Mouse (Mus musculus): ENCODE results near the gene 1700025F22Rik. TPM values are rescaled to one million over a fixed set of nuclear protein-coding genes. Genes with fewer than 3 reads are reported as not detected.
A peak's percentile ranks its signal among the peaks of the same experiment; 100 is the strongest.
"Not testable (repeated sequence)": the region's sequence is repeated elsewhere in the genome, so short reads cannot be mapped to it uniquely, and the experiment has no call there.

Gene 1700025F22Rik
- not detected in 2 replicates for polyA plus RNA-seq (2014; fragmentation: Nextera tagmentation; extraction: Ambion mirVana)

- Histone ChIP-seq H3K9me3 (ENCODE audit: low read depth, low read length) (no peaks in the 10 kb centered on the region), H3K27me3 (ENCODE audit: insufficient read depth, low read length) (no peaks in the 10 kb centered on the region; the same call in 1 of the 2 replicates), H3K4me1 (ENCODE audit: insufficient read depth) (no peaks in the 10 kb centered on the region), H3K4me3 (ENCODE audit: low read depth, low read length) (no peak within 1 kb of the TSS), H3K9ac (no peak within 1 kb of the TSS), H3K4me2 (no peak within 1 kb of the TSS), H3K36me3 (ENCODE audit: insufficient read depth) (no peaks in the 10 kb centered on the region), H3K27ac (ENCODE audit: low read depth) (no peak within 1 kb of the TSS)
- peak; percentile 6 for DNase-seq
- peak; percentile 39 for TF ChIP-seq CTCF (IDR thresholded peaks at IDR 0.05; ENCODE audit: low read depth)
- WGBS: 28% methylated on average over 10 of the region's 10 CpGs
- no peak for ATAC-seq (ENCODE audit: insufficient read depth)
Observed at GRCm38 (mm10) chr19:11165172-11165571, at the start of gene 1700025F22Rik. 1700025F22Rik (minus strand) TSS chr19:11165320.

GRCm38 (mm10) chr19:11196546-11196945 is 31.4 kb upstream of the 1700025F22Rik start, which contains the start of gene Ms4a13:
Ms4a13 (minus strand) TSS chr19:11196737.
- H3K9me3 ChIP-seq (ENCODE audit: low read depth, low read length): no peaks in the 10 kb centered on the region
- DNase-seq (no peak), ATAC-seq (ENCODE audit: insufficient read depth) (no peak)
- H3K4me1 ChIP-seq (ENCODE audit: insufficient read depth): no peaks in the 10 kb centered on the region
- no peak within 1 kb of the TSS for H3K4me3 ChIP-seq (ENCODE audit: low read depth, low read length)
- no peak within 1 kb of the TSS for H3K9ac ChIP-seq
- no peaks in the 10 kb centered on the region for H3K36me3 ChIP-seq (ENCODE audit: insufficient read depth)
- H3K4me2 ChIP-seq: no peak within 1 kb of the TSS
- no peak for TF ChIP-seq CTCF (IDR thresholded peaks at IDR 0.05; ENCODE audit: low read depth)
- 66% methylated on average over 12 of the region's 12 CpGs for WGBS
- no peak within 1 kb of the TSS for H3K27ac ChIP-seq (ENCODE audit: low read depth)
- H3K27me3 ChIP-seq (ENCODE audit: insufficient read depth, low read length): no peaks in the 10 kb centered on the region

GRCm38 (mm10) chr19:11192552-11192951 is 27.4 kb upstream of the 1700025F22Rik start:
- WGBS: 44% methylated on average over 1 of the region's 1 CpGs
- no peak overlapping the region for H3K4me3 ChIP-seq (ENCODE audit: low read depth, low read length)
- H3K27me3 ChIP-seq (ENCODE audit: insufficient read depth, low read length): no peaks in the 10 kb centered on the region
- DNase-seq: no peak
- H3K4me1 ChIP-seq (ENCODE audit: insufficient read depth): no peaks in the 10 kb centered on the region
- H3K36me3 ChIP-seq (ENCODE audit: insufficient read depth): no peaks in the 10 kb centered on the region
- no peaks in the 10 kb centered on the region for H3K9me3 ChIP-seq (ENCODE audit: low read depth, low read length)
- ATAC-seq (ENCODE audit: insufficient read depth): no peak
- TF ChIP-seq CTCF (IDR thresholded peaks at IDR 0.05; ENCODE audit: low read depth): no peak
- no peak overlapping the region for H3K9ac ChIP-seq
- no peak overlapping the region for H3K4me2 ChIP-seq
- H3K27ac ChIP-seq (ENCODE audit: low read depth): no peak overlapping the region

- DNase-seq: peak; percentile 7
- TF ChIP-seq CTCF (IDR thresholded peaks at IDR 0.05; ENCODE audit: low read depth): peak; percentile 20; the same call in 1 of the 2 replicates
- 17% methylated on average over 5 of the region's 5 CpGs for WGBS
Observed at GRCm38 (mm10) chr19:11184121-11184520, 19.0 kb upstream of the 1700025F22Rik start.

GRCm38 (mm10) chr19:11177464-11177863 is 12.3 kb upstream of the 1700025F22Rik start:
- Histone ChIP-seq H3K4me3 (ENCODE audit: low read depth, low read length) (no peak overlapping the region), H3K27ac (ENCODE audit: low read depth) (no peak overlapping the region), H3K4me1 (ENCODE audit: insufficient read depth) (no peaks in the 10 kb centered on the region), H3K36me3 (ENCODE audit: insufficient read depth) (no peaks in the 10 kb centered on the region), H3K9me3 (ENCODE audit: low read depth, low read length) (no peaks in the 10 kb centered on the region), H3K9ac (no peak overlapping the region), H3K4me2 (no peak overlapping the region), H3K27me3 (ENCODE audit: insufficient read depth, low read length) (no peaks in the 10 kb centered on the region)
- DNase-seq: no peak
- no peak for TF ChIP-seq CTCF (IDR thresholded peaks at IDR 0.05; ENCODE audit: low read depth)
- 65% methylated on average over 2 of the region's 2 CpGs for WGBS
- no peak for ATAC-seq (ENCODE audit: insufficient read depth)

More at GRCm38 (mm10) chr19:11184121-11184520, 19.0 kb upstream of the 1700025F22Rik start:
- H3K9ac ChIP-seq: no peak overlapping the region
- H3K36me3 ChIP-seq (ENCODE audit: insufficient read depth): no peaks in the 10 kb centered on the region
- H3K27ac ChIP-seq (ENCODE audit: low read depth): no peak overlapping the region
- no peak overlapping the region for H3K4me3 ChIP-seq (ENCODE audit: low read depth, low read length)
- ATAC-seq (ENCODE audit: insufficient read depth): no peak
- no peaks in the 10 kb centered on the region for H3K9me3 ChIP-seq (ENCODE audit: low read depth, low read length)
- H3K27me3 ChIP-seq (ENCODE audit: insufficient read depth, low read length): no peaks in the 10 kb centered on the region
- no peaks in the 10 kb centered on the region for H3K4me1 ChIP-seq (ENCODE audit: insufficient read depth)
- H3K4me2 ChIP-seq: no peak overlapping the region

GRCm38 (mm10) chr19:11157890-11158289 is 7.2 kb downstream of the 1700025F22Rik start:
- H3K9me3 ChIP-seq (ENCODE audit: low read depth, low read length); H3K27me3 ChIP-seq (ENCODE audit: insufficient read depth, low read length); H3K4me1 ChIP-seq (ENCODE audit: insufficient read depth); H3K27ac ChIP-seq (ENCODE audit: low read depth); H3K4me3 ChIP-seq (ENCODE audit: low read depth, low read length); H3K9ac ChIP-seq; ATAC-seq (ENCODE audit: insufficient read depth); H3K36me3 ChIP-seq (ENCODE audit: insufficient read depth); H3K4me2 ChIP-seq; DNase-seq: not testable (repeated sequence)
- 80% methylated on average over 6 of the region's 6 CpGs for WGBS

GRCm38 (mm10) chr19:11135336-11135735 is 29.8 kb downstream of the 1700025F22Rik start:
- H3K9me3 ChIP-seq (ENCODE audit: low read depth, low read length): no peaks in the 10 kb centered on the region
- H3K36me3 ChIP-seq (ENCODE audit: insufficient read depth): no peaks in the 10 kb centered on the region
- H3K4me2 ChIP-seq: no peak overlapping the region
- no peak for ATAC-seq (ENCODE audit: insufficient read depth)
- no peak for DNase-seq
- no peak overlapping the region for H3K4me3 ChIP-seq (ENCODE audit: low read depth, low read length)
- no peak for TF ChIP-seq CTCF (IDR thresholded peaks at IDR 0.05; ENCODE audit: low read depth)
- H3K27ac ChIP-seq (ENCODE audit: low read depth): no peak overlapping the region
- H3K9ac ChIP-seq: no peak overlapping the region
- no peaks in the 10 kb centered on the region for H3K4me1 ChIP-seq (ENCODE audit: insufficient read depth)
- 67% methylated on average over 4 of the region's 4 CpGs for WGBS
- no peaks in the 10 kb centered on the region for H3K27me3 ChIP-seq (ENCODE audit: insufficient read depth, low read length)

- Histone ChIP-seq H3K9me3 (ENCODE audit: low read depth, low read length) (no peaks in the 10 kb centered on the region), H3K27ac (ENCODE audit: low read depth) (no peak overlapping the region), H3K36me3 (ENCODE audit: insufficient read depth) (no peaks in the 10 kb centered on the region), H3K4me3 (ENCODE audit: low read depth, low read length) (no peak overlapping the region), H3K4me2 (no peak overlapping the region), H3K27me3 (ENCODE audit: insufficient read depth, low read length) (no peaks in the 10 kb centered on the region), H3K9ac (no peak overlapping the region), H3K4me1 (ENCODE audit: insufficient read depth) (no peaks in the 10 kb centered on the region)
- DNase-seq (no peak), ATAC-seq (ENCODE audit: insufficient read depth) (no peak)
- 90% methylated on average over 2 of the region's 2 CpGs for WGBS
- no peak for TF ChIP-seq CTCF (IDR thresholded peaks at IDR 0.05; ENCODE audit: low read depth)
Observed at GRCm38 (mm10) chr19:11134852-11135251, 30.3 kb downstream of the 1700025F22Rik start.

GRCm38 (mm10) chr19:11130776-11131175 is 34.3 kb downstream of the 1700025F22Rik start, which contains the start of gene 1700017D01Rik:
1700017D01Rik (minus strand) TSS chr19:11130876.
- H3K4me2 ChIP-seq; H3K9ac ChIP-seq; ATAC-seq (ENCODE audit: insufficient read depth); H3K27me3 ChIP-seq (ENCODE audit: insufficient read depth, low read length); H3K4me3 ChIP-seq (ENCODE audit: low read depth, low read length); DNase-seq; H3K27ac ChIP-seq (ENCODE audit: low read depth); H3K36me3 ChIP-seq (ENCODE audit: insufficient read depth); H3K9me3 ChIP-seq (ENCODE audit: low read depth, low read length); H3K4me1 ChIP-seq (ENCODE audit: insufficient read depth): not testable (repeated sequence)
- WGBS: 77% methylated on average over 8 of the region's 8 CpGs
